Mouse (Mus musculus): ENCODE data around the gene Crebl2. TPM values are rescaled to one million over a fixed set of nuclear protein-coding genes. Genes with fewer than 3 reads are reported as not detected.

Crebl2 gene
- polyA plus RNA-seq, 1 experiment from 2014 or later, result 1.3 TPM

- peak overlapping the region; percentile 65 for H3K4me2 ChIP-seq (ENCODE audit: low read depth, severe bottlenecking)
- no peak overlapping the region for H3K27ac ChIP-seq (replicated peaks; ENCODE audit: low read depth, low read length)
- 40% methylated on average over 21 of the region's 21 CpGs for WGBS
- H3K27me3 ChIP-seq (ENCODE audit: control insufficient read depth, insufficient read depth, low read length), result no peaks in the 10 kb centered on the region
- H3K4me1 ChIP-seq (ENCODE audit: control insufficient read depth, insufficient read depth, low read length), result 0 out of 2 replicates have a peak, but pooled peaks cover 3% of the 10 kb centered on the region
- H3K9me3 ChIP-seq (ENCODE audit: control insufficient read depth, low read length), result no peaks in the 10 kb centered on the region
- H3K36me3 ChIP-seq (ENCODE audit: control insufficient read depth, insufficient read depth, low read length), result no peaks in the 10 kb centered on the region
- DNase-seq (ENCODE audit: low spot score) (no peak), ATAC-seq (ENCODE audit: insufficient number of reproducible peaks, low FRiP score, low TSS enrichment, low read depth) (no peak)
- H3K9ac ChIP-seq (ENCODE audit: low read length), result peak overlapping the region; percentile 74
- H3K4me3 ChIP-seq (ENCODE audit: low read depth, low read length), result peak overlapping the region; percentile 66
These were observed 36.7 kb upstream of the Crebl2 start for GRCm38 (mm10) chr6:134793046-134793806.

- Histone ChIP-seq H3K9ac (ENCODE audit: low read length) (no peak overlapping the region), H3K27me3 (ENCODE audit: control insufficient read depth, insufficient read depth, low read length) (no peaks in the 10 kb centered on the region), H3K4me3 (ENCODE audit: low read depth, low read length) (no peak overlapping the region), H3K9me3 (ENCODE audit: control insufficient read depth, low read length) (no peaks in the 10 kb centered on the region), H3K4me1 (ENCODE audit: control insufficient read depth, insufficient read depth, low read length) (0 out of 2 replicates have a peak, but pooled peaks cover 3% of the 10 kb centered on the region), H3K27ac (replicated peaks; ENCODE audit: low read depth, low read length) (no peak overlapping the region), H3K4me2 (ENCODE audit: low read depth, severe bottlenecking) (peak overlapping the region; percentile 22; the same call in 1 of the 2 replicates), H3K36me3 (ENCODE audit: control insufficient read depth, insufficient read depth, low read length) (no peaks in the 10 kb centered on the region)
- WGBS, result 13% methylated on average over 21 of the region's 21 CpGs
- DNase-seq (ENCODE audit: low spot score) (peak; percentile 90), ATAC-seq (ENCODE audit: insufficient number of reproducible peaks, low FRiP score, low TSS enrichment, low read depth) (no peak)
These were observed 35.9 kb upstream of the Crebl2 start for GRCm38 (mm10) chr6:134793911-134794520.

GRCm38 (mm10) chr6:134796297-134796696 is 33.7 kb upstream of the Crebl2 start:
- H3K4me2 ChIP-seq (ENCODE audit: low read depth, severe bottlenecking), result no peak overlapping the region
- no peaks in the 10 kb centered on the region for H3K36me3 ChIP-seq (ENCODE audit: control insufficient read depth, insufficient read depth, low read length)
- WGBS, result 90% methylated on average over 10 of the region's 10 CpGs
- H3K9me3 ChIP-seq (ENCODE audit: control insufficient read depth, low read length), result no peaks in the 10 kb centered on the region
- ATAC-seq (ENCODE audit: insufficient number of reproducible peaks, low FRiP score, low TSS enrichment, low read depth) (no peak), DNase-seq (ENCODE audit: low spot score) (no peak)
- H3K27ac ChIP-seq (replicated peaks; ENCODE audit: low read depth, low read length), result no peak overlapping the region
- no peaks in the 10 kb centered on the region for H3K27me3 ChIP-seq (ENCODE audit: control insufficient read depth, insufficient read depth, low read length)
- H3K4me3 ChIP-seq (ENCODE audit: low read depth, low read length), result no peak overlapping the region
- no peak overlapping the region for H3K9ac ChIP-seq (ENCODE audit: low read length)
- H3K4me1 ChIP-seq (ENCODE audit: control insufficient read depth, insufficient read depth, low read length), result no peaks in the 10 kb centered on the region

GRCm38 (mm10) chr6:134801483-134801882 is 28.5 kb upstream of the Crebl2 start:
- H3K4me2 ChIP-seq (ENCODE audit: low read depth, severe bottlenecking), result no peak overlapping the region
- no peaks in the 10 kb centered on the region for H3K27me3 ChIP-seq (ENCODE audit: control insufficient read depth, insufficient read depth, low read length)
- H3K4me3 ChIP-seq (ENCODE audit: low read depth, low read length), result no peak overlapping the region
- ATAC-seq (ENCODE audit: insufficient number of reproducible peaks, low FRiP score, low TSS enrichment, low read depth), result no peak
- H3K4me1 ChIP-seq (ENCODE audit: control insufficient read depth, insufficient read depth, low read length), result no peaks in the 10 kb centered on the region
- DNase-seq (ENCODE audit: low spot score), result no peak
- no peaks in the 10 kb centered on the region for H3K9me3 ChIP-seq (ENCODE audit: control insufficient read depth, low read length)
- no peak overlapping the region for H3K27ac ChIP-seq (replicated peaks; ENCODE audit: low read depth, low read length)
- 82% methylated on average over 1 of the region's 1 CpGs for WGBS
- H3K9ac ChIP-seq (ENCODE audit: low read length), result no peak overlapping the region
- no peaks in the 10 kb centered on the region for H3K36me3 ChIP-seq (ENCODE audit: control insufficient read depth, insufficient read depth, low read length)

- H3K4me2 ChIP-seq (ENCODE audit: low read depth, severe bottlenecking), result no peak overlapping the region
- no peaks in the 10 kb centered on the region for H3K27me3 ChIP-seq (ENCODE audit: control insufficient read depth, insufficient read depth, low read length)
- H3K9me3 ChIP-seq (ENCODE audit: control insufficient read depth, low read length), result no peaks in the 10 kb centered on the region
- no peaks in the 10 kb centered on the region for H3K36me3 ChIP-seq (ENCODE audit: control insufficient read depth, insufficient read depth, low read length)
- H3K9ac ChIP-seq (ENCODE audit: low read length), result no peak overlapping the region
- DNase-seq (ENCODE audit: low spot score) (no peak), ATAC-seq (ENCODE audit: insufficient number of reproducible peaks, low FRiP score, low TSS enrichment, low read depth) (no peak)
- 81% methylated on average over 9 of the region's 9 CpGs for WGBS
- H3K4me3 ChIP-seq (ENCODE audit: low read depth, low read length), result no peak overlapping the region
- no peak overlapping the region for H3K27ac ChIP-seq (replicated peaks; ENCODE audit: low read depth, low read length)
- H3K4me1 ChIP-seq (ENCODE audit: control insufficient read depth, insufficient read depth, low read length), result no peaks in the 10 kb centered on the region
These were observed 27.3 kb upstream of the Crebl2 start for GRCm38 (mm10) chr6:134802641-134803043.

GRCm38 (mm10) chr6:134804736-134805277 is 25.1 kb upstream of the Crebl2 start:
- no peaks in the 10 kb centered on the region for H3K27me3 ChIP-seq (ENCODE audit: control insufficient read depth, insufficient read depth, low read length)
- H3K4me3 ChIP-seq (ENCODE audit: low read depth, low read length), result no peak overlapping the region
- DNase-seq (ENCODE audit: low spot score), result no peak
- no peak for ATAC-seq (ENCODE audit: insufficient number of reproducible peaks, low FRiP score, low TSS enrichment, low read depth)
- no peak overlapping the region for H3K27ac ChIP-seq (replicated peaks; ENCODE audit: low read depth, low read length)
- no peaks in the 10 kb centered on the region for H3K36me3 ChIP-seq (ENCODE audit: control insufficient read depth, insufficient read depth, low read length)
- 73% methylated on average over 5 of the region's 5 CpGs for WGBS
- H3K4me1 ChIP-seq (ENCODE audit: control insufficient read depth, insufficient read depth, low read length), result no peaks in the 10 kb centered on the region
- no peaks in the 10 kb centered on the region for H3K9me3 ChIP-seq (ENCODE audit: control insufficient read depth, low read length)
- H3K4me2 ChIP-seq (ENCODE audit: low read depth, severe bottlenecking), result no peak overlapping the region
- no peak overlapping the region for H3K9ac ChIP-seq (ENCODE audit: low read length)

GRCm38 (mm10) chr6:134806130-134806529 is 23.8 kb upstream of the Crebl2 start:
- DNase-seq (ENCODE audit: low spot score) (no peak), ATAC-seq (ENCODE audit: insufficient number of reproducible peaks, low FRiP score, low TSS enrichment, low read depth) (no peak)
- no peak overlapping the region for H3K27ac ChIP-seq (replicated peaks; ENCODE audit: low read depth, low read length)
- H3K27me3 ChIP-seq (ENCODE audit: control insufficient read depth, insufficient read depth, low read length), result no peaks in the 10 kb centered on the region
- H3K4me1 ChIP-seq (ENCODE audit: control insufficient read depth, insufficient read depth, low read length), result no peaks in the 10 kb centered on the region
- H3K4me3 ChIP-seq (ENCODE audit: low read depth, low read length), result no peak overlapping the region
- WGBS, result 90% methylated on average over 6 of the region's 6 CpGs
- no peaks in the 10 kb centered on the region for H3K36me3 ChIP-seq (ENCODE audit: control insufficient read depth, insufficient read depth, low read length)
- H3K4me2 ChIP-seq (ENCODE audit: low read depth, severe bottlenecking), result no peak overlapping the region
- H3K9ac ChIP-seq (ENCODE audit: low read length), result no peak overlapping the region
- no peaks in the 10 kb centered on the region for H3K9me3 ChIP-seq (ENCODE audit: control insufficient read depth, low read length)

- no peaks in the 10 kb centered on the region for H3K4me1 ChIP-seq (ENCODE audit: control insufficient read depth, insufficient read depth, low read length)
- ATAC-seq (ENCODE audit: insufficient number of reproducible peaks, low FRiP score, low TSS enrichment, low read depth) (no peak), DNase-seq (ENCODE audit: low spot score) (no peak)
- H3K27ac ChIP-seq (replicated peaks; ENCODE audit: low read depth, low read length), result no peak overlapping the region
- no peaks in the 10 kb centered on the region for H3K9me3 ChIP-seq (ENCODE audit: control insufficient read depth, low read length)
- no peaks in the 10 kb centered on the region for H3K27me3 ChIP-seq (ENCODE audit: control insufficient read depth, insufficient read depth, low read length)
- H3K9ac ChIP-seq (ENCODE audit: low read length), result no peak overlapping the region
- H3K4me2 ChIP-seq (ENCODE audit: low read depth, severe bottlenecking), result no peak overlapping the region
- 64% methylated on average over 1 of the region's 2 CpGs for WGBS
- no peak overlapping the region for H3K4me3 ChIP-seq (ENCODE audit: low read depth, low read length)
- no peaks in the 10 kb centered on the region for H3K36me3 ChIP-seq (ENCODE audit: control insufficient read depth, insufficient read depth, low read length)
These were observed 22.9 kb upstream of the Crebl2 start for GRCm38 (mm10) chr6:134807091-134807490.

Measured in limb, embryonic 11.5 days (tissue).